Mouse (Mus musculus): ENCODE results near the gene Pi4ka. TPM values are rescaled to one million over a fixed set of nuclear protein-coding genes. Genes with fewer than 3 reads are reported as not detected.

Pi4ka gene
- total RNA-seq, 2 experiments from 2014 or later: 254 to 282 TPM

- no peak for DNase-seq (ENCODE audit: extremely low spot score in 1 of 2, low spot score in 1 of 2)
Observed at GRCm38 (mm10) chr16:17339701-17340100, 66.4 kb downstream of the Pi4ka start.

- no peak for DNase-seq (ENCODE audit: extremely low spot score in 1 of 2, low spot score in 1 of 2)
Observed at GRCm38 (mm10) chr16:17336089-17336488, 70.0 kb downstream of the Pi4ka start.

GRCm38 (mm10) chr16:17334574-17334973 is 71.5 kb downstream of the Pi4ka start:
- DNase-seq (ENCODE audit: extremely low spot score in 1 of 2, low spot score in 1 of 2): no peak

GRCm38 (mm10) chr16:17331855-17332254 is 74.3 kb downstream of the Pi4ka start:
- DNase-seq (ENCODE audit: extremely low spot score in 1 of 2, low spot score in 1 of 2): no peak

- no peak for DNase-seq (ENCODE audit: extremely low spot score in 1 of 2, low spot score in 1 of 2)
Observed at GRCm38 (mm10) chr16:17331116-17331515, 75.0 kb downstream of the Pi4ka start, which contains the start of gene Serpind1. Gene Serpind1, plus strand, starts transcription at chr16:17331371.

GRCm38 (mm10) chr16:17329848-17330570 is 76.1 kb downstream of the Pi4ka start:
- DNase-seq (ENCODE audit: extremely low spot score in 1 of 2, low spot score in 1 of 2): no peak

- DNase-seq (ENCODE audit: extremely low spot score in 1 of 2, low spot score in 1 of 2): no peak
Observed at GRCm38 (mm10) chr16:17326064-17326463, 80.0 kb downstream of the Pi4ka start.

GRCm38 (mm10) chr16:17324745-17325144 is 81.4 kb downstream of the Pi4ka start:
- no peak for DNase-seq (ENCODE audit: extremely low spot score in 1 of 2, low spot score in 1 of 2)

- no peak for DNase-seq (ENCODE audit: extremely low spot score in 1 of 2, low spot score in 1 of 2)
Observed at GRCm38 (mm10) chr16:17321481-17321880, 84.6 kb downstream of the Pi4ka start.

GRCm38 (mm10) chr16:17316554-17316953 is 89.6 kb downstream of the Pi4ka start:
- no peak for DNase-seq (ENCODE audit: extremely low spot score in 1 of 2, low spot score in 1 of 2)

- no peak for DNase-seq (ENCODE audit: extremely low spot score in 1 of 2, low spot score in 1 of 2)
Observed at GRCm38 (mm10) chr16:17312531-17312930, 93.6 kb downstream of the Pi4ka start.

GRCm38 (mm10) chr16:17309036-17309435 is 97.1 kb downstream of the Pi4ka start:
- DNase-seq (ENCODE audit: extremely low spot score in 1 of 2, low spot score in 1 of 2): no peak

GRCm38 (mm10) chr16:17307461-17307860 is 98.7 kb downstream of the Pi4ka start:
- DNase-seq (ENCODE audit: extremely low spot score in 1 of 2, low spot score in 1 of 2): no peak

GRCm38 (mm10) chr16:17303521-17304245 is 102.4 kb downstream of the Pi4ka start:
- DNase-seq (ENCODE audit: extremely low spot score in 1 of 2, low spot score in 1 of 2): no peak

- no peak for DNase-seq (ENCODE audit: extremely low spot score in 1 of 2, low spot score in 1 of 2)
Observed at GRCm38 (mm10) chr16:17300818-17301217, 105.3 kb downstream of the Pi4ka start.

- DNase-seq (ENCODE audit: extremely low spot score in 1 of 2, low spot score in 1 of 2): peak; percentile 70 to 81
Observed at GRCm38 (mm10) chr16:17292751-17293150, 113.4 kb downstream of the Pi4ka start.

GRCm38 (mm10) chr16:17291016-17291415 is 115.1 kb downstream of the Pi4ka start:
- no peak for DNase-seq (ENCODE audit: extremely low spot score in 1 of 2, low spot score in 1 of 2)

- DNase-seq (ENCODE audit: extremely low spot score in 1 of 2, low spot score in 1 of 2): no peak
Observed at GRCm38 (mm10) chr16:17287103-17287502, 119.0 kb downstream of the Pi4ka start.

GRCm38 (mm10) chr16:17283151-17283550 is 123.0 kb downstream of the Pi4ka start:
- DNase-seq (ENCODE audit: extremely low spot score in 1 of 2, low spot score in 1 of 2): no peak

GRCm38 (mm10) chr16:17280471-17280870 is 125.6 kb downstream of the Pi4ka start:
- no peak for DNase-seq (ENCODE audit: extremely low spot score in 1 of 2, low spot score in 1 of 2)

- peak; percentile 43 to 68 for DNase-seq (ENCODE audit: extremely low spot score in 1 of 2, low spot score in 1 of 2)
Observed at GRCm38 (mm10) chr16:17277342-17278211, 128.5 kb downstream of the Pi4ka start.

Measured in layer of hippocampus, postnatal 25 days (tissue).